Mouse (Mus musculus) kidney, postnatal 25 days (tissue): ENCODE results near the gene Ttc9c.
A peak's percentile ranks its signal among the peaks of the same experiment; 100 is the strongest.

Source experiments
- DNase-seq, 2 experiments: peaks; one replicate each; pipeline ENCODE4 v3.0.0; 2021; ENCODE audit warnings: mixed read lengths in 2 of 2

Ttc9c gene

GRCm38 (mm10) chr19:8829660-8830059, 10.5 kb upstream of the Ttc9c start, which contains the start of gene AC129217.1:
Gene AC129217.1, plus strand, starts transcription at chr19:8829773.
- DNase-seq: peak in 1 of 2 experiments; percentile 34

GRCm38 (mm10) chr19:8822696-8823095, 3.6 kb upstream of the Ttc9c start:
- no peak for DNase-seq

GRCm38 (mm10) chr19:8821146-8821545, 2.0 kb upstream of the Ttc9c start:
- peak in 1 of 2 experiments; percentile 47 for DNase-seq

- DNase-seq: peak in 1 of 2 experiments; percentile 25
Observed at GRCm38 (mm10) chr19:8820424-8820956, 1.4 kb upstream of the Ttc9c start.

- DNase-seq: peak; percentile 99 to 100
Observed at GRCm38 (mm10) chr19:8819596-8820423, 677 bp upstream of the Ttc9c start, which contains the start of gene Hnrnpul2. Gene Hnrnpul2, plus strand, starts transcription at chr19:8820010.

GRCm38 (mm10) chr19:8818301-8818798, 783 bp downstream of the Ttc9c start:
- DNase-seq: peak in 1 of 2 experiments; percentile 43

- DNase-seq: no peak
Observed at GRCm38 (mm10) chr19:8817001-8817400, 2.1 kb downstream of the Ttc9c start.

- peak; percentile 48 to 50 for DNase-seq
Observed at GRCm38 (mm10) chr19:8815812-8816211, 3.3 kb downstream of the Ttc9c start.

- no peak for DNase-seq
Observed at GRCm38 (mm10) chr19:8806810-8807209, 12.3 kb downstream of the Ttc9c start.

GRCm38 (mm10) chr19:8803879-8804660, 15.1 kb downstream of the Ttc9c start:
- DNase-seq: no peak

- DNase-seq: no peak
Observed at GRCm38 (mm10) chr19:8803204-8803780, 15.8 kb downstream of the Ttc9c start.

GRCm38 (mm10) chr19:8802130-8802821, 16.9 kb downstream of the Ttc9c start, which contains the start of gene Zbtb3:
Gene Zbtb3, plus strand, starts transcription at chr19:8802555.
- DNase-seq: peak; percentile 96 to 99

GRCm38 (mm10) chr19:8798947-8799315, 20.2 kb downstream of the Ttc9c start:
- DNase-seq: no peak

GRCm38 (mm10) chr19:8798264-8798946, 20.7 kb downstream of the Ttc9c start, which contains the start of gene Polr2g:
Gene Polr2g, minus strand, starts transcription at chr19:8798577.
- DNase-seq: peak; percentile 94 to 96

- no peak for DNase-seq
Observed at GRCm38 (mm10) chr19:8790171-8790570, 29.0 kb downstream of the Ttc9c start.

GRCm38 (mm10) chr19:8789171-8789570, 30.0 kb downstream of the Ttc9c start:
- no peak for DNase-seq

GRCm38 (mm10) chr19:8788521-8788920, 30.6 kb downstream of the Ttc9c start:
- no peak for DNase-seq

- peak; percentile 98 for DNase-seq
Observed at GRCm38 (mm10) chr19:8786008-8786781, 32.9 kb downstream of the Ttc9c start, which contains the start of gene Taf6l. Gene Taf6l, minus strand, starts transcription at chr19:8786417.

GRCm38 (mm10) chr19:8774951-8775421, 44.1 kb downstream of the Ttc9c start:
- peak in 1 of 2 experiments; percentile 56 for DNase-seq
